ENCODE assay signal across 12 mouse cellular contexts in the genomic region with DNA sequence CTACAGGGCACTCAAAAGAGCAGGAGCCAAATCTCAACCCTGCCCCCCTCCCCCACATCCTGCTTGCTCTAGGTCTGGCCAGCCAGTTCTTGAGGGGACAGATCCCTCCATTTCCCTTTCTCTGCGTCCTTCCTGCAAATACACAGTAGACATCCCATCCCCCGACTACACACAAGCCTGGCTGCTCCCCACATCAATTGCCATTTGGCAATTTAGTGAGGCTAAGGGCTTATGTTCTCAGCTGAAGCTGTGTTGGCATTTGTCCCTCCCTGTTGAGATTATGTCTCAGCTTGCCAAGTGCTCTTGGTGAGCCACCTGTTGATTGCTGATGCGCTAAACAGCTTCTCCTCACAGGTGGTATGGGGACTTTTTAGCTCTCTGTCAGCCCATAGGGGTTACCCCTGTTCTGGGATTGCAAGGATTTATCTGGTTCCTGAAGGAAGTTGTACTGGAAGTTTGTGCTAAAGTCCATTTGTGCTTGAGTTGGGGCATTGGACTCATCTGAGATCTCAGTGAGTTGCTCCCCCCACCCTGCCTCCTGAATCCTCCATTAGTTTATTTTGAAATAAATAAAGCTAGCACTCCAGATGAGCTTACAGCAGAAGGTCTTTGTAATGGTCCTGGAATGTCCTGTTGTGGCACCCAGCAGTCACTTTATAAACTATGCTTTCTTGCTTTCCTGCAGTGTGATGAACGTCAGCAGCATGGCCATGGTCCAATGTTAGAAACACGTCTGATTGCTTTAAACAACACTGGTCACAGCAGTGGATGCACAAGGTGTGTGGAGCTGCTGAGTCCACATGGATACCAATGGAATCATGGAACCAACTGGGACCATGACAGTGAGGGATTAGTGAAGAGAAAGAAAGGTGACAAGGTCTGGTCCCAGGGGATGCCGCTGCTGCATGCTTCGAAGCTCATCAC.
DNase-seq lines count a peak whose midpoint lies in the region; ATAC-seq lines count a peak whose summit lies in the region.
"Had no signal": no experiment of that assay in that cellular context is flagged by ENCODE, and none has a peak within 500 bp of the region (broad histone marks: within the 10 kb centered on the region; RNA-seq: fewer than 3 reads in every experiment).

No protein-coding gene starts in this region.

- H3K4me1 ChIP-seq in heart, embryonic 12.5 days (replicated peaks), result peaks cover 22% of the 10 kb centered on the region
- H3K4me1 ChIP-seq in midbrain, embryonic 14.5 days (ENCODE audit: control insufficient read depth, insufficient read depth, low read length), result no peaks in the 10 kb centered on the region
- no peaks in the 10 kb centered on the region for H3K4me1 ChIP-seq in midbrain, embryonic 15.5 days
- H3K4me1 ChIP-seq: liver, embryonic 13.5 days; midbrain, embryonic 12.5 days had no signal

- WGBS in heart, embryonic 12.5 days, result 64% methylated on average over 7 of the region's 7 CpGs
- WGBS in midbrain, embryonic 14.5 days, result 78% methylated on average over 7 of the region's 7 CpGs
- 76% methylated on average over 7 of the region's 7 CpGs for WGBS in midbrain, embryonic 15.5 days

- H3K27ac ChIP-seq in heart, embryonic 12.5 days (ENCODE audit: poor library complexity, severe bottlenecking), result peak overlapping the region; percentile 79
- no peak overlapping the region for H3K27ac ChIP-seq in midbrain, embryonic 14.5 days (replicated peaks; ENCODE audit: low read depth, low read length)
- H3K27ac ChIP-seq in midbrain, embryonic 15.5 days, result no peak overlapping the region
- H3K27ac ChIP-seq: kidney, embryonic 15.5 days; liver, embryonic 13.5 days; midbrain, embryonic 12.5 days had no signal

- no peak overlapping the region for H3K9ac ChIP-seq in heart, embryonic 12.5 days
- no peak overlapping the region for H3K9ac ChIP-seq in midbrain, embryonic 14.5 days (replicated peaks; ENCODE audit: low read length)
- no peak overlapping the region for H3K9ac ChIP-seq in midbrain, embryonic 15.5 days
- H3K9ac ChIP-seq: kidney, embryonic 15.5 days; liver, embryonic 13.5 days; midbrain, embryonic 12.5 days had no signal

- no peak for ATAC-seq in heart, embryonic 12.5 days (ENCODE audit: insufficient number of reproducible peaks, low FRiP score)
- no peak for ATAC-seq in midbrain, embryonic 14.5 days (ENCODE audit: low FRiP score, low TSS enrichment)
- ATAC-seq in midbrain, embryonic 15.5 days (replicated peaks), result no peak; the same call in 1 of the 2 replicates

- no peak overlapping the region for H3K4me3 ChIP-seq in heart, embryonic 12.5 days
- H3K4me3 ChIP-seq in midbrain, embryonic 14.5 days (replicated peaks; ENCODE audit: low read depth, low read length), result no peak overlapping the region
- H3K4me3 ChIP-seq in midbrain, embryonic 15.5 days, result no peak overlapping the region
- H3K4me3 ChIP-seq: kidney, embryonic 15.5 days; liver, embryonic 13.5 days; midbrain, embryonic 12.5 days had no signal

- no peak for DNase-seq in heart, adult 18-20 months
- DNase-seq in midbrain, embryonic 14.5 days, result peak; percentile 37
- DNase-seq in heart, postnatal 4 days, result peak; percentile 25
- DNase-seq in lung, postnatal 36 days, result peak; percentile 8
- DNase-seq in kidney, postnatal 4 days, result no peak
- DNase-seq: gastrocnemius, postnatal 36 days; liver, embryonic 13.5 days; right cerebral cortex, postnatal 25 days had no signal

- H3K27me3 ChIP-seq in heart, embryonic 12.5 days (replicated peaks), result no peaks in the 10 kb centered on the region
- no peaks in the 10 kb centered on the region for H3K27me3 ChIP-seq in midbrain, embryonic 14.5 days (ENCODE audit: control insufficient read depth, insufficient read depth, low read length)
- no peaks in the 10 kb centered on the region for H3K27me3 ChIP-seq in midbrain, embryonic 15.5 days (replicated peaks)
- H3K27me3 ChIP-seq: kidney, embryonic 15.5 days; liver, embryonic 13.5 days; midbrain, embryonic 12.5 days had no signal

- H3K4me2 ChIP-seq in heart, embryonic 12.5 days, result no peak overlapping the region
- no peak overlapping the region for H3K4me2 ChIP-seq in midbrain, embryonic 14.5 days (ENCODE audit: low read length)
- H3K4me2 ChIP-seq in midbrain, embryonic 15.5 days, result no peak overlapping the region
- H3K4me2 ChIP-seq: kidney, embryonic 15.5 days; liver, embryonic 13.5 days; midbrain, embryonic 12.5 days had no signal

- H3K36me3 ChIP-seq in heart, embryonic 12.5 days, result no peaks in the 10 kb centered on the region
- H3K36me3 ChIP-seq in midbrain, embryonic 14.5 days (ENCODE audit: control insufficient read depth, insufficient read depth, low read length), result no peaks in the 10 kb centered on the region
- H3K36me3 ChIP-seq in midbrain, embryonic 15.5 days (replicated peaks), result no peaks in the 10 kb centered on the region
- H3K36me3 ChIP-seq: kidney, embryonic 15.5 days; liver, embryonic 13.5 days; midbrain, embryonic 12.5 days had no signal

- no peaks in the 10 kb centered on the region for H3K9me3 ChIP-seq in heart, embryonic 12.5 days (replicated peaks)
- H3K9me3 ChIP-seq in midbrain, embryonic 14.5 days (ENCODE audit: control insufficient read depth, low read length), result no peaks in the 10 kb centered on the region
- H3K9me3 ChIP-seq in midbrain, embryonic 15.5 days, result no peaks in the 10 kb centered on the region
- H3K9me3 ChIP-seq: kidney, embryonic 15.5 days; midbrain, embryonic 12.5 days had no signal

Comparison
In these comparisons a context has a peak if more than half of its experiments do, and no peak if none do; other contexts are left out.
1. DNase-seq: peak in midbrain, embryonic 14.5 days (single experiment), heart, postnatal 4 days (single experiment) and lung, postnatal 36 days (single experiment); none in heart, adult 18-20 months (0 of 2) and kidney, postnatal 4 days (0 of 2).